Mouse (Mus musculus) megakaryocyte, adult 5-6 weeks (primary cell): Measurements from ENCODE around the gene Zfp729a. TPM values are rescaled to one million over a fixed set of nuclear protein-coding genes. Genes with fewer than 3 reads are reported as not detected.
A peak's percentile ranks its signal among the peaks of the same experiment; 100 is the strongest.

Experiments used
- ATAC-seq: 2 replicates; pipeline ENCODE4 v1.8.0; 2016; ENCODE audit warnings: mild to moderate bottlenecking, inconsistent platforms; ENCODE audit not compliant: poor library complexity, severe bottlenecking
- total RNA-seq, 2 experiments: library from RNA; stranded (forward) in 1 of 2; stranded (reverse) in 1 of 2; fragments of 153-499, 151-499 nt in 1 of 2; fragments of 221-1000, 200-1000 nt in 1 of 2; gene quantifications; 2 replicates each; pipeline versions ENCODE4 v1.2.3 to v1.2.4; 2015 to 2017

Gene Zfp729a
- total RNA-seq (2015) (13.8 and 17.5 TPM in 2 replicates), total RNA-seq (2017) (7.7 and 21.3 TPM in 2 replicates)

GRCm38 (mm10) chr13:67637294-67638007, at the start of gene Zfp729a, which contains the start of gene Gm49345:
Zfp729a (minus strand) TSS chr13:67637791.
Gm49345 (minus strand) TSS chr13:67637769.
- ATAC-seq: peak; percentile 96

- no peak for ATAC-seq
Observed at GRCm38 (mm10) chr13:67686971-67687370, 49.4 kb upstream of the Zfp729a start, which contains the start of gene Zfp738. Zfp738 (minus strand) TSS chr13:67687071.

GRCm38 (mm10) chr13:67683841-67684240, 46.2 kb upstream of the Zfp729a start:
- ATAC-seq: 0 out of 2 replicates have a peak, but pooled peaks have one; percentile 14

GRCm38 (mm10) chr13:67682959-67683735, 45.6 kb upstream of the Zfp729a start:
- ATAC-seq: peak; percentile 99

- ATAC-seq: no peak
Observed at GRCm38 (mm10) chr13:67674902-67675301, 37.3 kb upstream of the Zfp729a start.

- no peak for ATAC-seq
Observed at GRCm38 (mm10) chr13:67652496-67652895, 14.9 kb upstream of the Zfp729a start.

GRCm38 (mm10) chr13:67610108-67610507, 27.5 kb downstream of the Zfp729a start:
- no peak for ATAC-seq

GRCm38 (mm10) chr13:67609066-67609876, 28.3 kb downstream of the Zfp729a start, which contains the start of gene Zfp729b:
Zfp729b (minus strand) TSS chr13:67609707.
- peak; percentile 94 for ATAC-seq

GRCm38 (mm10) chr13:67572591-67573189, 64.9 kb downstream of the Zfp729a start:
- ATAC-seq: no peak

Other genes with a start within 250 kb of the Zfp729a start
- 18.0 and 18.4 TPM in 2 replicates for gene Zfp429, start 238.0 kb downstream of the Zfp729a start, total RNA-seq (2015)
- 13.0 and 14.7 TPM in 2 replicates for gene Zfp429, start 238.0 kb downstream of the Zfp729a start, total RNA-seq (2017)
- gene Zfp459, start 216.4 kb downstream of the Zfp729a start, total RNA-seq (2015): 0.30 and 1.5 TPM in 2 replicates
- 0.11 and 1.1 TPM in 2 replicates for gene Zfp459, start 216.4 kb downstream of the Zfp729a start, total RNA-seq (2017)
- 4.1 and 6.9 TPM in 2 replicates for gene Zfp874a, start 186.2 kb downstream of the Zfp729a start, total RNA-seq (2015)
- 8.6 and 9.2 TPM in 2 replicates for gene Zfp874a, start 186.2 kb downstream of the Zfp729a start, total RNA-seq (2017)
- 8.5 and 12.3 TPM in 2 replicates for gene Zfp874b, start 153.5 kb downstream of the Zfp729a start, total RNA-seq (2015)
- 7.5 and 9.0 TPM in 2 replicates for gene Zfp874b, start 153.5 kb downstream of the Zfp729a start, total RNA-seq (2017)
- 6.5 and 8.7 TPM in 2 replicates for gene Zfp58, start 137.2 kb downstream of the Zfp729a start, total RNA-seq (2015)
- 7.2 and 11.0 TPM in 2 replicates for gene Zfp58, start 137.2 kb downstream of the Zfp729a start, total RNA-seq (2017)
- gene Gm26965, start 111.6 kb downstream of the Zfp729a start, total RNA-seq (2015): 3.0 TPM in 1 of 2 replicates, not detected in the other
- gene Gm26965, start 111.6 kb downstream of the Zfp729a start, total RNA-seq (2017): not detected in 2 replicates
- gene Zfp87, start 111.6 kb downstream of the Zfp729a start, total RNA-seq (2015): 26.3 and 38.3 TPM in 2 replicates
- 21.2 and 23.2 TPM in 2 replicates for gene Zfp87, start 111.6 kb downstream of the Zfp729a start, total RNA-seq (2017)
- 13.2 and 17.5 TPM in 2 replicates for gene Zfp748, start 84.0 kb downstream of the Zfp729a start, total RNA-seq (2015)
- gene Zfp748, start 84.0 kb downstream of the Zfp729a start, total RNA-seq (2017): 16.3 and 18.7 TPM in 2 replicates
- gene Zfp729b, start 28.1 kb downstream of the Zfp729a start, total RNA-seq (2015): 15.1 and 16.9 TPM in 2 replicates
- gene Zfp729b, start 28.1 kb downstream of the Zfp729a start, total RNA-seq (2017): 19.1 and 21.4 TPM in 2 replicates
- not detected in 2 replicates for gene Gm49345, start within 50 bp of the Zfp729a start, total RNA-seq (2015)
- gene Gm49345, start within 50 bp of the Zfp729a start, total RNA-seq (2017): not detected in 2 replicates
- gene Zfp738, start 49.3 kb upstream of the Zfp729a start, total RNA-seq (2015): 16.1 and 19.4 TPM in 2 replicates
- gene Zfp738, start 49.3 kb upstream of the Zfp729a start, total RNA-seq (2017): 16.7 and 24.6 TPM in 2 replicates
- gene Zfp65, start 91.4 kb upstream of the Zfp729a start, total RNA-seq (2015): 11.0 and 17.1 TPM in 2 replicates
- 14.0 and 15.9 TPM in 2 replicates for gene Zfp65, start 91.4 kb upstream of the Zfp729a start, total RNA-seq (2017)
- 6.2 and 8.7 TPM in 2 replicates for gene Zfp85, start 117.4 kb upstream of the Zfp729a start, total RNA-seq (2015)
- gene Zfp85, start 117.4 kb upstream of the Zfp729a start, total RNA-seq (2017): 5.9 and 6.4 TPM in 2 replicates
- 1.6 and 2.1 TPM in 2 replicates for gene Zfp493, start 141.9 kb upstream of the Zfp729a start, total RNA-seq (2015)
- gene Zfp493, start 141.9 kb upstream of the Zfp729a start, total RNA-seq (2017): 0.12 and 0.95 TPM in 2 replicates
- gene Zfp273, start 175.9 kb upstream of the Zfp729a start, total RNA-seq (2015): 7.5 and 8.3 TPM in 2 replicates
- 5.4 and 7.0 TPM in 2 replicates for gene Zfp273, start 175.9 kb upstream of the Zfp729a start, total RNA-seq (2017)
- not detected in 2 replicates for gene Gm10037, start 193.3 kb upstream of the Zfp729a start, total RNA-seq (2015)
- not detected in 2 replicates for gene Gm10037, start 193.3 kb upstream of the Zfp729a start, total RNA-seq (2017)
- gene BC048507, start 225.5 kb upstream of the Zfp729a start, total RNA-seq (2015): not detected in 2 replicates
- gene BC048507, start 225.5 kb upstream of the Zfp729a start, total RNA-seq (2017): not detected in 2 replicates